Mouse (Mus musculus): ENCODE measurements around the gene Ccdc28a. TPM values are rescaled to one million over a fixed set of nuclear protein-coding genes. Genes with fewer than 3 reads are reported as not detected.
A peak's percentile ranks its signal among the peaks of the same experiment; 100 is the strongest.

Gene Ccdc28a
- total RNA-seq, 2 experiments from 2014 or later: 9.6 to 12.4 TPM

- DNase-seq (ENCODE audit: low spot score in 2 of 2): peak; percentile 75 to 79
These were observed 37.4 kb downstream of the Ccdc28a start for GRCm38 (mm10) chr10:18197206-18197979.

- no peak for DNase-seq (ENCODE audit: low spot score in 2 of 2)
These were observed 40.1 kb downstream of the Ccdc28a start for GRCm38 (mm10) chr10:18194737-18195141.

- DNase-seq (ENCODE audit: low spot score in 2 of 2): no peak
These were observed 40.6 kb downstream of the Ccdc28a start for GRCm38 (mm10) chr10:18194156-18194555.

GRCm38 (mm10) chr10:18193221-18193620 lies 41.6 kb downstream of the Ccdc28a start:
- no peak for DNase-seq (ENCODE audit: low spot score in 2 of 2)

GRCm38 (mm10) chr10:18191706-18192105 lies 43.1 kb downstream of the Ccdc28a start:
- no peak for DNase-seq (ENCODE audit: low spot score in 2 of 2)

- DNase-seq (ENCODE audit: low spot score in 2 of 2): no peak
These were observed 45.3 kb downstream of the Ccdc28a start for GRCm38 (mm10) chr10:18189498-18189897.

- no peak for DNase-seq (ENCODE audit: low spot score in 2 of 2)
These were observed 46.2 kb downstream of the Ccdc28a start for GRCm38 (mm10) chr10:18188564-18188963.

GRCm38 (mm10) chr10:18182246-18182645 lies 52.6 kb downstream of the Ccdc28a start:
- no peak for DNase-seq (ENCODE audit: low spot score in 2 of 2)

- no peak for DNase-seq (ENCODE audit: low spot score in 2 of 2)
These were observed 57.5 kb downstream of the Ccdc28a start for GRCm38 (mm10) chr10:18177304-18177703.

GRCm38 (mm10) chr10:18176722-18177121 lies 58.1 kb downstream of the Ccdc28a start:
- DNase-seq (ENCODE audit: low spot score in 2 of 2): no peak

- DNase-seq (ENCODE audit: low spot score in 2 of 2): no peak
These were observed 59.7 kb downstream of the Ccdc28a start for GRCm38 (mm10) chr10:18175087-18175486.

Other genes with a start within 250 kb of the Ccdc28a start
- gene Abracl, start 211.7 kb downstream of the Ccdc28a start, total RNA-seq (2021): 10 to 100 TPM; 32.0 to 36.8 TPM
- gene Reps1, start 179.1 kb downstream of the Ccdc28a start, total RNA-seq (2021): 10 to 100 TPM; 67.2 to 69.7 TPM
- gene Ect2l, start 24.1 kb downstream of the Ccdc28a start, total RNA-seq (2021): under 1 TPM; 0.74 to 0.80 TPM
- gene Nhsl1, start 84.0 kb upstream of the Ccdc28a start, total RNA-seq (2021): 10 to 100 TPM; 62.0 to 66.6 TPM

Measured in layer of hippocampus, postnatal 10 days (tissue).